Comparison of ENCODE assay signal across 22 mouse cellular contexts in the genomic region with DNA sequence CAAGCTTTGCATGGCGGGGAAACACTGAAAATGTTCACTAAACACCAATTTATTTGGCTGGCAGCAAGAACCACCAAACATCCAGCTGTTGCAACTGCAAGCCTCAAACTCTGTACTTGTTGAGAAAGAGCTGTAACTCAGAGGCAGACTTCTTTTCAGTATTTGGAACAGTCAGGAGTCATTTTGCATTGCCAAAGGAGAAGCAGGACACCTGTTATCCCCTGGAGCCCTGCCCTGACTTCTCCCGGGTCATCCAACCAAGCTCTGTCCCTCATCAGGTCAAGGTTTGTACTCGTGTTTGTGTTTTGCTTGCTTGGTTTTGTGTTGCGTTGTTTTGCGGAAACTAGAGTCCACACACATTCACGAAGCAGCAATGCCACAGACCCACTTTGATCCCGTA. TPM values are rescaled to one million over a fixed set of nuclear protein-coding genes. Genes with fewer than 3 reads are reported as not detected.
"Had no signal": no experiment of that assay in that cellular context is flagged by ENCODE, and none has a peak within 500 bp of the region (broad histone marks: within the 10 kb centered on the region; RNA-seq: fewer than 3 reads in every experiment).

No protein-coding gene starts in this region.

- H3K9ac ChIP-seq: lung, embryonic 15.5 days; neural tube, embryonic 13.5 days; neural tube, embryonic 15.5 days had no signal

- H3K9me3 ChIP-seq: lung, embryonic 15.5 days; megakaryocyte, embryonic 14.5 days; neural tube, embryonic 13.5 days; neural tube, embryonic 15.5 days had no signal

- DNase-seq: lung, adult 2 months; lung, postnatal 14 days; lung, postnatal 36 days; midbrain, embryonic 14.5 days; retina, postnatal 1 day; right cerebral cortex, adult 18-20 months; right cerebral cortex, postnatal 25 days; right cerebral cortex, postnatal 4 days; spleen, adult 18-20 months; thymus, adult 2 months; thymus, postnatal 25 days; thymus, postnatal 4 days had no signal

- H3K4me3 ChIP-seq: lung, embryonic 15.5 days; megakaryocyte, embryonic 14.5 days; myocyte; neural tube, embryonic 13.5 days; neural tube, embryonic 15.5 days had no signal

- ATAC-seq: lung, postnatal 0 days; midbrain, embryonic 16.5 days had no signal

- H3K27me3 ChIP-seq: lung, embryonic 15.5 days; megakaryocyte, embryonic 14.5 days; neural tube, embryonic 13.5 days; neural tube, embryonic 15.5 days had no signal

- H3K4me2 ChIP-seq: lung, embryonic 15.5 days; midbrain, embryonic 11.5 days; neural tube, embryonic 13.5 days; neural tube, embryonic 15.5 days had no signal

- H3K36me3 ChIP-seq: lung, embryonic 15.5 days; neural tube, embryonic 13.5 days; neural tube, embryonic 15.5 days had no signal

- H3K27ac ChIP-seq: lung, embryonic 15.5 days; macrophage; neural tube, embryonic 13.5 days; neural tube, embryonic 15.5 days had no signal

- H3K4me1 ChIP-seq: lung, embryonic 15.5 days; megakaryocyte, embryonic 14.5 days; neural tube, embryonic 13.5 days; neural tube, embryonic 15.5 days had no signal

RNA-seq across cellular contexts. Expression of a gene that starts 11.1 kb away (rescaled TPM):
- total RNA-seq: megakaryocyte progenitor cell, adult 5-6 weeks had no signal
- polyA plus RNA-seq: macrophage had no signal
